Mouse (Mus musculus) ES-Bruce4 (cell line): ENCODE measurements around the gene Chst8.

Experiments used
- CTCF ChIP-seq: IDR thresholded peaks from one replicate; pipeline ENCODE4 v1.8.1; 2011; ENCODE audit warnings: low read depth, low read length
- POLR2A ChIP-seq: IDR thresholded peaks from one replicate; pipeline ENCODE4 v1.8.1; 2011; ENCODE audit warnings: low read length; ENCODE audit not compliant: insufficient read depth

- TF ChIP-seq POLR2A (no peak), CTCF (no peak)
Measured at GRCm38 (mm10) chr7:34734348-34734747, 78.2 kb downstream of the Chst8 start.
